Mouse (Mus musculus) ES-E14 (cell line): ENCODE results near the gene Lrrc4. TPM values are rescaled to one million over a fixed set of nuclear protein-coding genes. Genes with fewer than 3 reads are reported as not detected.

Source experiments
- DNase-seq: peaks from one replicate; pipeline ENCODE4 v3.0.0-alpha.2; 2013; ENCODE audit warnings: low read depth, low spot score
- H3K27ac ChIP-seq: 2 replicates; pipeline ENCODE4 v1.5.1; 2012; ENCODE audit warnings: low read depth, mild to moderate bottlenecking, low read length, moderate library complexity, mixed read lengths; ENCODE audit not compliant: poor library complexity, insufficient read depth, severe bottlenecking
- H3K36me3 ChIP-seq: 2 replicates; pipeline ENCODE4 v1.6.1; 2012; ENCODE audit warnings: mild to moderate bottlenecking, low read length, moderate library complexity, mixed read lengths; ENCODE audit not compliant: control insufficient read depth, poor library complexity, insufficient read depth, severe bottlenecking
- H3K4me1 ChIP-seq, 2 experiments: fragments of 150-350 bp in 1 of 2; sonication (generic) in 1 of 2; 2 replicates each; pipeline ENCODE4 v1.6.1; 2012; ENCODE audit warnings: low read length in 2 of 2, mild to moderate bottlenecking in 1 of 2, mixed read lengths in 1 of 2; ENCODE audit not compliant: control insufficient read depth in 2 of 2, insufficient read depth in 2 of 2, poor library complexity in 1 of 2
- H3K4me3 ChIP-seq, 2 experiments: fragments of 150-350 bp in 1 of 2; sonication (generic) in 1 of 2; 2 replicates each; pipeline ENCODE4 v1.5.1; 2012; ENCODE audit warnings: low read length in 2 of 2, low read depth in 1 of 2, mild to moderate bottlenecking in 1 of 2, mixed read lengths in 1 of 2; ENCODE audit not compliant: insufficient read depth in 1 of 2, poor library complexity in 1 of 2, severe bottlenecking in 1 of 2
- H3K9ac ChIP-seq: 2 replicates; pipeline ENCODE4 v1.6.1; 2012; ENCODE audit warnings: low read depth, mild to moderate bottlenecking, low read length, mixed read lengths; ENCODE audit not compliant: poor library complexity, insufficient read depth, severe bottlenecking
- H3K9me3 ChIP-seq: fragments of 150-350 bp; sonication (generic); 2 replicates; pipeline ENCODE4 v1.6.1; 2012; ENCODE audit warnings: low read depth, mild to moderate bottlenecking, low read length; ENCODE audit not compliant: control insufficient read depth, insufficient read depth
- CHD2 ChIP-seq: IDR thresholded peaks from 2 replicates; pipeline ENCODE4 v1.6.1; 2014; ENCODE audit warnings: mild to moderate bottlenecking, low read depth, low read length, inconsistent platforms
- HCFC1 ChIP-seq: IDR thresholded peaks from 2 replicates; pipeline ENCODE4 v1.6.1; 2012; ENCODE audit warnings: low read length, inconsistent platforms, borderline replicate concordance; ENCODE audit not compliant: insufficient read depth
- MAFK ChIP-seq: IDR thresholded peaks from 2 replicates; pipeline ENCODE4 v1.6.1; 2014; ENCODE audit warnings: mild to moderate bottlenecking, low read depth, low read length, inconsistent platforms; ENCODE audit not compliant: insufficient read depth
- ZC3H11A ChIP-seq: IDR thresholded peaks from 2 replicates; pipeline ENCODE4 v1.6.1; 2012; ENCODE audit warnings: low read depth, mild to moderate bottlenecking, inconsistent platforms, low read length, borderline replicate concordance
- ZNF384 ChIP-seq: IDR thresholded peaks from 2 replicates; pipeline ENCODE4 v1.6.1; 2012; ENCODE audit warnings: low read depth, low read length, inconsistent platforms
- in situ Hi-C, 2 experiments: fragments of 600-800 bp; cut with MboI; formaldehyde crosslinking; loops; one replicate each; pipeline ENCODE4 v1.15.1; 2025; ENCODE audit warnings: low sequenced_read_pairs in 2 of 2, inconsistent platforms in 1 of 2; ENCODE audit not compliant: unreplicated experiment in 2 of 2
- total RNA-seq: library from RNA; depleted of rRNA; stranded (reverse); fragments of 300-350 nt; gene quantifications from 2 replicates; pipeline ENCODE4 v1.2.3, GENCODE M21; 2012

The Lrrc4 gene
- total RNA-seq, 1 experiment: 0.85 TPM

- Histone ChIP-seq H3K4me3 (no peak overlapping the region), H3K9me3 (no peaks in the 10 kb centered on the region), H3K36me3 (peaks cover 4% of the 10 kb centered on the region; the same call in 1 of the 2 replicates), H3K27ac (no peak overlapping the region), H3K9ac (no peak overlapping the region), H3K4me1 (peaks cover 6 to 15% of the 10 kb centered on the region in 2 experiments; a peak in 2 of 4 replicates)
- TF ChIP-seq MAFK: no peak
- in situ Hi-C loops: no loop called here
- DNase-seq: no peak
These were observed 73.3 kb downstream of the Lrrc4 start for GRCm38 (mm10) chr6:28758293-28758692.

DNA sequence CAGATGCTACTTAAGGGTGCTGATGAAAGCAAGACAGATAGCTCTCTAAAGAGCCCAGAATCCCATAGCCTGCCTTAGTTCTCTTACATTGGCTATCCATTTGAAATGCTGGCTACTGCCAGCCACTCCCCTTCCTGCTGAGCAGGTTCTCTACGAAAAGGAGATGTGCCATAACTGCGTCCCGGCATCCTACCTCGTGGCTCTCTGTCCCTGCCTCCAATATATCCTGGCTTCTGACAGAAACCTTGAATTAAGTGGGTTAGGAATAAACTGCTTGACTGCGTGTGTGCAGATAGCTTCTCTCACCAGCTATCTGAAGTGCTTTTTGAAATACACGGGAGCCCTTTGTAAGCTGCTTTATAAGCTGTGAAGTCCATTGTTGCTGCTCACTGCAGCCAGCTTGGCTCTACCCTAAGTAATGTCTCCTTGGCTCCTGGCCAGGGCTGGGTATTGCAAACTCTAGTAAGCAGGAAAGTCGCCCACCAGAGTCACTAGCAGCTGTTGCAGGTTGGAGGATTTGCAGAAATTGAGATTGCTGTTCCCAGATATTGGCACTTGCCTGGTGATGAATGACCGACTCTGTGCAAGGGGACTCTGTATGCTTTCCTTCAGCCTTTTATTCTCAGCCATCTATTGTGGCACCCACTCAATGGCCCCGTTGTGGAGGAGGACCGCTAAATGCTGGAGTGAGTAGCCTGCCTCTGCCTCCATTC is 75.1 kb downstream of the Lrrc4 start:
- Histone ChIP-seq H3K9me3 (no peaks in the 10 kb centered on the region), H3K4me1 (peaks cover 4 to 11% of the 10 kb centered on the region in 2 experiments; a peak in 2 of 4 replicates), H3K4me3 (no peak overlapping the region), H3K9ac (no peak overlapping the region), H3K27ac (no peak overlapping the region), H3K36me3 (peaks cover 6% of the 10 kb centered on the region; the same call in 1 of the 2 replicates)
- DNase-seq: no peak
- in situ Hi-C loops: no loop called here
- TF ChIP-seq HCFC1 (no peak), ZC3H11A (no peak), ZNF384 (no peak), MAFK (no peak), CHD2 (no peak)

- Histone ChIP-seq H3K4me3 (no peak overlapping the region), H3K36me3 (peaks cover 8% of the 10 kb centered on the region; the same call in 1 of the 2 replicates), H3K9me3 (no peaks in the 10 kb centered on the region), H3K4me1 (no peaks in the 10 kb centered on the region), H3K27ac (no peak overlapping the region), H3K9ac (no peak overlapping the region)
- DNase-seq: no peak
- no peak for TF ChIP-seq ZC3H11A
- TF ChIP-seq CHD2: no peak
- TF ChIP-seq HCFC1: no peak
- TF ChIP-seq MAFK: no peak
- TF ChIP-seq ZNF384: no peak
- in situ Hi-C loops: no loop called here
These were observed 77.2 kb downstream of the Lrrc4 start for GRCm38 (mm10) chr6:28754127-28754898.

GRCm38 (mm10) chr6:28753681-28754080 is 77.9 kb downstream of the Lrrc4 start:
- DNase-seq: no peak
- peaks cover 0 to 2% of the 10 kb centered on the region in 2 experiments; a peak in 1 of 4 replicates for H3K4me1 ChIP-seq
- H3K4me3 ChIP-seq: no peak overlapping the region
- no peaks in the 10 kb centered on the region for H3K9me3 ChIP-seq
- H3K36me3 ChIP-seq: peaks cover 8% of the 10 kb centered on the region; the same call in 1 of the 2 replicates
- in situ Hi-C loops: no loop called here
- no peak overlapping the region for H3K27ac ChIP-seq
- no peak overlapping the region for H3K9ac ChIP-seq
- TF ChIP-seq ZC3H11A (no peak), ZNF384 (no peak), MAFK (no peak), CHD2 (no peak), HCFC1 (no peak)

- in situ Hi-C loops: no loop called here
- Histone ChIP-seq H3K9ac (no peak overlapping the region), H3K9me3 (no peaks in the 10 kb centered on the region), H3K4me1 (peaks cover 0 to 4% of the 10 kb centered on the region in 2 experiments; a peak in 2 of 4 replicates), H3K27ac (no peak overlapping the region), H3K4me3 (no peak overlapping the region), H3K36me3 (peaks cover 8% of the 10 kb centered on the region; the same call in 1 of the 2 replicates)
- no peak for TF ChIP-seq ZC3H11A
- no peak for TF ChIP-seq MAFK
- TF ChIP-seq ZNF384: no peak
- no peak for TF ChIP-seq CHD2
- TF ChIP-seq HCFC1: no peak
- DNase-seq: no peak
These were observed 78.3 kb downstream of the Lrrc4 start for GRCm38 (mm10) chr6:28753217-28753616.
